Mouse (Mus musculus) T-helper 2 cell (primary cell): ENCODE measurements around the gene Bcl11b.

ENCODE experiments used
- in situ Hi-C: fragments of 300-600 bp; cut with MboI, MseI; formaldehyde crosslinking; loops from one replicate; pipeline ENCODE4 v1.15.1; 2025; ENCODE audit warnings: high pct_unique_total_duplicates

Bcl11b gene

DNA sequence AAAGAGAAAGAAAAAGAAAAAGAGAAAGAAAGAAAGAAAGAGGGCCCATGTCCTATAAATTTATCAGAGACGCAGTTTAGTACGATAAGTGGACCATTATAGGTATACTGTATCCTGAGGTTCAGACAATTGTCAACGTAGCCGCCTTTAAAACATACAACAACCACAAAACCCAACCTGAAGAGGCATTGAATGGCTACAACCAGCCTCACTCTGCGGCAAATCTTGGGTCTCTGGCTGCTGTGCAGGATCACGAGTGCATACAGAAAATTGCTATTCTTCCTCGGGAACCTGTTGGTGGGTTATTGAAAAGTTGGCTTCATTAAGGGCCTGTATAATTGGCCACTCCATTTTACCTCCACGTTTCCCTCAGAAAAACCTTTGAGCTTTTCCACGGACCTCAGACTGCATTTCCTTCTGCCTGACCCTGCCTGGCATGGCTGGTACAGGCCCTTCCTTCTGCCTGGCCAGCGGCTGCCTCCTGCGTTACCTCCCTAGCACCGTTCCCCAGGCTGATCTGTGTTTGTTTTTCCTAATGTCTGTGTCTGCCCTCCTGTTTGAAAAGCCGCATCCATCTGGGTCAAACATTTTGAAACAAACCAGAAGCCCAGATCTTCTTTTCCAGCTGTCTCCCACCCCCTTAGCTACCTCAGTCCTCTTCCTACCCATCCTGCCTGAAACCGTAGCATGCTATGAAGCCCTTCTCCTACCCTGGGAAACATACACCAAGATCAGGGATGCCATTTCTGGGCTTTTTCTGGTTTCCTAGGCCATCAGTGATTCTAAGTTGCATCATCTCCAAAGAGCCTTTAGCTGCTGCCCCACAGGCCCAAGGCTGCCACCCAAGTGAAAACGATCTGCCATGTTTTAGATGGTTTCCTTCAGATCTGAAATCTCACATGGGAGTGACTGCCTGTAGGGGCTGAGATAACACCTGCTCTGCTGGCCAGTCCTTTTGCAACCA lies 3.4 kb downstream of the Bcl11b start:
- in situ Hi-C loops = loop anchor here (5.0 to 25.0 kb wide), 2 partner anchors 637 to 873 kb away; no protein-coding TSS in a partner anchor

DNA sequence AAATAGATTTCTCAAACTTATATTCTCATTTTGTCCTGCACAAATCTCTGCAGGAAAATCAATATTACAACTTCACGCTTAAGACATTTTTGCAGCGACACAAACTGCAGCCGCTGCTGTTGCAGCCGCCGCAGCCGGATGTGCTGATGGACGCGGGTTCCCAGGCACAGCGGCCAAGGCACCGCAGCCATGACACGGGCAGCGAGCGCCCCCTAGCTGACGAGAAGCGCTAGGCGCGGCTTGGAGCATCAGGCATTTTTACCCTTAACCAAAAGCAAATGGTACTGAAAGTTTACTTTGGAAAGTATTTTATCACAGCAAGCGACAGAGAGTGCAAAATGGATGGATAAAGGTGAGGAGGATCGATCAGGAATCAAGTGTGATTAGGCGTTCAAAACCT lies 4.7 kb downstream of the Bcl11b start:
- in situ Hi-C loops = loop anchor here (5.0 to 25.0 kb wide), 2 partner anchors 639 to 871 kb away; no protein-coding TSS in a partner anchor

DNA sequence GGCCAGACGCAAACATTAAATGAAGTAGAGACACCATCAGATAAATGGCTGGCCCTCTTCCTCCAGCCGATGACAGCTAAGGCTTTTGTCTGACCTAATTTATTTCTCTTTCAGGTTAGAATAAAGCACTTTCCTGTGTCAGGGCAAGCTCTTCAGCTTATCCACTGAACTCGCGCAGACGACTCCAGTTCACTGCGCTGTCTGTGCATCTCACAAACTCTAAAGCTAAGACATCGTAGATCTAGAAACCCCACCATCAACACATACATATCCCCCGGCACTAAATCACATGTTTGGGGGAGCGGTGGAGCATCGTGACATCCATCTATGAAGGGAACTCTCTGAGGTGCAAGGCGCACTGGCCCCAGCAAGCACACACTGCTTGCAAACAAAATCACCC lies 5.5 kb downstream of the Bcl11b start:
- in situ Hi-C loops = loop anchor here (5.0 to 25.0 kb wide), 2 partner anchors 639 to 871 kb away; no protein-coding TSS in a partner anchor

DNA sequence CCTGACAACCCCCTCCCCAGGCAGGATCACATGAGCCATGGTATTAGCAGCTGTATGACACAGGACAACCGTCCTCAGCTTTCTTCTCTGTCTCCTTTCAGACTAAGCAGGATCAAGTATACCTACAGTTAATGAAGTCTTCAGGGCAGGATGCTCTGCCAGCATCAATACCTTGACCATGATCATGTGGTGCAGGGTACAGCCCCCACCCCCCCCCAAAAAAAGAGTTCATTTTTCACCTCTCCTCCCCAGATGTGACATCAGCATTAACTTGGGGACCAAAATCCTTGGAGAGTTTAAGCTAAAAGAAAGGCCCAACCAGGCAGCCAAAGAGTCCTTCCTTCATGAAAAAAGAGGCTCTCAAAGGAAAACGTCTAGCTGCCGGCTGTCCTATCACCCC lies 6.2 kb downstream of the Bcl11b start:
- in situ Hi-C loops = loop anchor here (5.0 to 25.0 kb wide), 2 partner anchors 640 to 870 kb away; no protein-coding TSS in a partner anchor

DNA sequence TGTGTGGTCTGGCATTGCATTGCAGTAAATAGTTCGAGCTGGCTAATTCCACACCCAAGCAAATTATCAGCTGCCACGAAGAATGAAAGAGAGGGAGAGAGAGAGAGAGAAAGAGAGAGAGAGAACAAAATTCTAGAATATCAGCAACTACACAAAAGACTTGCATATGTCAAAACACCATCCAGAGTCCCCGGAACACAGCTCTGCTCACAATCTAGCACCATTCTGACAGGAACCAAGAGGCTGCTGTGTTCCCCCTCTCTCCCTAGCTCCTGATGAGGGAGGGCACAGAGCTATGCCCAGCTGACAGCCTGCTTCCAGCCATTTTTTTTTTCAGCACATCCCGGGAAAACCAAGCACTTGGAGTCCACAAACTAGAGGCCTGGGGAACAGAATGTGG lies 6.6 kb downstream of the Bcl11b start:
- in situ Hi-C loops = loop anchor here (5.0 to 25.0 kb wide), 2 partner anchors 641 to 869 kb away; no protein-coding TSS in a partner anchor

DNA sequence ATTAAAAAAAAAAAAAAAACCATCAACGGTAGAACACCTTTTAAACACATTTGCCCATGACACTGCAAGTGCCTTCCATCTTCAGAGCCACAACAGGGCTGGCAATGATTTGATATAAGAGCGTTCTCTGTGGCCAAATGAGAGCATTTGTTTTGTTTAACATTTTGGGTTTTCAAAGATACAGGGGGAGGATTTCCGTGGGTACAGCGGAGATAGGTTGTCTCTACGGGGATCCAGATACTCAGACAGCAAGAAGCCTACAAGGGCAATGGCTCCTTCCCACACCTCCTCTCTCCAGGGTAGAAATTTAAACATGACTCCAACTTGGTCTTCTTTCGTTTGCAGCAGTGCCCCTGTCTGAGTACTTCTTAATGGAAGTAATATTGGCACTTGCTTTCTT lies 7.2 kb downstream of the Bcl11b start:
- in situ Hi-C loops = loop anchor here (5.0 to 25.0 kb wide), 2 partner anchors 641 to 869 kb away; no protein-coding TSS in a partner anchor

DNA sequence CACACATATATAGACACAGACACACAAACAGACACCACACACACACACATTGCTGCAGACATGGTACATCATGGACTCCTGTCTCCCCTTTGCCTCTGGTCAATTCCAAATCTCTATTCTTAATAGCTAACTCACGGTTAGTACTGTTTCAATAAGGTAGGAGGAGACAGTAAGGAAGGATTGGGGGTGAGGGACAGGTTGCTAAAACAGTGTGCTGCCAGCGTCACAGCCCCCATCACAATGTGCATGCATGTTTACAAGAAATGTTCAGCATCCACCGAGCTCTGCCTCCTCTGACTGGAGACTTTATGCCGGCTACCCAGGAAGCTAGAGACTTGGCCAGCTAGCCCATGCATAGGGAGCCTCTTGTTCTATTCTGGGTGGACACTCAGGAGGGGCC lies 9.0 kb downstream of the Bcl11b start:
- in situ Hi-C loops = loop anchor here (5.0 to 25.0 kb wide), 2 partner anchors 67 to 643 kb away; no protein-coding TSS in a partner anchor

DNA sequence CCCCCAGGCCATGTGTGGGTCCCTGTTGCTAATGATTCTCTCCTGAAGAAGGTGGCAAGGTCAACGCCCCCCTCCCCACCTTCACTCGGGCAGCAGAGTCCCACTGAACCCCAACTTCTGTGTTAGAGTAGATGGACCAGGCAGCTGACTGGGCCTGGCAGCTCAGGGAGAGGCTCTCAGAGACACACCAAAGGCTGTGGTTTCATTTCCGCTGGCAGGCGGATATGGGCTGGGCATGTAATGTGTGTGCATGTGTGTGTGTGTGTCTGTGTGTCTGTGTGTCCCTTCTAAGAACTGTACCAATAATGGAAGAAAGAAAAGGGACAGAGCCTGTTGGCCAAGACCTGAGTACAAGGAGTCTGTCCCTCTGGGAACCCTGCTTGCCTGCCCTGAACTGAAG lies 10.4 kb downstream of the Bcl11b start:
- in situ Hi-C loops = loop anchor here (5.0 to 25.0 kb wide), 2 partner anchors 66 to 644 kb away; no protein-coding TSS in a partner anchor

DNA sequence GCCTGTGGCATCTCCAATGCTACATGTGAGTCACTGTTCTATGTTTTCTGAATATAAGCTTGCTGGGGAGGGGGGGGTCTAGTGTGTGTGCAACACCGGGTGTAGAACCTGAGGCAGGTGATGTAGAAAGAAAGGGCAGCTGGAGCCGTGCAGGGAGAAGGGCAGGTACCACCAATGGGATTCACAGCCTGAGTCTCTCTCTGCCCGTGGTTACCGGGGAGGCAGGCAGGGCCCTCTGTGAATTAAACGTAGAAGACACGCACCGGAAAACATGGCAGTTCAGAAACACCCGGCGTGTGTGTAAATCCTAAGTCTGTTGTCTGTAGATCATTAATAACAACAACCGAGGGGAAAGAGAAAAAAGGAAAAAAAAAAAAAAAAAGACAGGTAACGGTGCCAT lies 12.2 kb downstream of the Bcl11b start:
- in situ Hi-C loops = loop anchor here (5.0 to 25.0 kb wide), 2 partner anchors 64 to 646 kb away; no protein-coding TSS in a partner anchor

DNA sequence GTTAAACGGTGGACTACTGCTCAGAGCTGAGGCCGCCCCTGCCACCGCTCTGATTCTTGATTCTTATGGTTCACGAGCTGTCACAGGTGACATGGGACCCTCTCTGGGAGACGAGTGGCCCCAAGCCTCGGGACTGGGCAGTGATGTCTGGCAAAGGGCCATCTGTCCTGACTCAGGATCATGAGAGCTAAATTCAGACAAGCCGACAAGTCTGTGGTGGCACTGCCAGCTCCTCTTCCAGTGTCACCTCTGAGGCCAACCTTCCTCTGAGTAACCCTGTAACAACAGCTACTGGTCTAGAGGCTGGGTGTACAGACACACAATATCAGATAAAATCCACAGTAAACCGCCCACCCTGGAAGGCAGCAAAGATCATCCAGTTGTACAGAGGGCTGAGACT lies 20.2 kb downstream of the Bcl11b start:
- in situ Hi-C loops = loop anchor here (25.0 kb wide), 1 partner anchor 654 kb away; no protein-coding TSS in a partner anchor

DNA sequence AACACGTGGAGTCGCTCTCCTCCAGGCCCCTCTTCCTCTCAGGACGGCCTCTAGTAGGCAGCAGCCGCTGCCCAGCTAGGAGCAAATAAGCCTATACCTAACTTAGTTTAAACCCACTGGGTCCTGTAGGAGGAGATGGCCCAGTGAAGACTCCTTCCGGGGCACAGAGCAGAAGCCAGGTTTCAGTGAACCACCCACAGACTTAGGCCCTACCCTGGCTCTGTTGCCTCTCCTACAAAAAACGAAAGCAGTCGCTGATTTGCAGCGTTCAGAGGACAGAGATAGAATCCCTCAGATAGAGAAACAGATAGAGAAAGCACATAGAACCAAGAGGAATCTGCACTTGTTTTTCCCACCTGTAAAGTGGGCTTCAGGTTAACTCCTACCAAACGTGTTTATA lies 21.1 kb downstream of the Bcl11b start:
- in situ Hi-C loops = loop anchor here (25.0 kb wide), 1 partner anchor 655 kb away; no protein-coding TSS in a partner anchor

DNA sequence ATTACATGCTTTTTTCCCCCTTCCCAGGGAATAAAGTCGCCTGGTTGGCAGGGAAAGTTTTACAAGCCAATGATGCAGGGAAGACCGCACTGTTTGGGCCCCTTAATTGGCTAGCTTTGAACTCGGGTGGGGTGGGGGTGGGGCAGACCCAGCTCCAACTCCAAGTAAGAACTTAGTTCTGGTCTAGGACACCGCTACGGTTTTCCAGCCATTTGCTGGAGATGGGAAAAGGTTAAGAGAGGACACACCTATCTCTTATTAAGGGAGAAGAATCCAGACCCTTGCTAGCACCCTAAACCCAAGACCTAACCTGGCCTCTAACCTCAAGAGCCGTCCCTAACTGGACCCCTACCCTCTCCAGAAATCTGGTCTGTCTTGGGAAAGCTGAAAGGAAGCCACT lies 22.2 kb downstream of the Bcl11b start:
- in situ Hi-C loops = loop anchor here (25.0 kb wide), 1 partner anchor 656 kb away; no protein-coding TSS in a partner anchor

DNA sequence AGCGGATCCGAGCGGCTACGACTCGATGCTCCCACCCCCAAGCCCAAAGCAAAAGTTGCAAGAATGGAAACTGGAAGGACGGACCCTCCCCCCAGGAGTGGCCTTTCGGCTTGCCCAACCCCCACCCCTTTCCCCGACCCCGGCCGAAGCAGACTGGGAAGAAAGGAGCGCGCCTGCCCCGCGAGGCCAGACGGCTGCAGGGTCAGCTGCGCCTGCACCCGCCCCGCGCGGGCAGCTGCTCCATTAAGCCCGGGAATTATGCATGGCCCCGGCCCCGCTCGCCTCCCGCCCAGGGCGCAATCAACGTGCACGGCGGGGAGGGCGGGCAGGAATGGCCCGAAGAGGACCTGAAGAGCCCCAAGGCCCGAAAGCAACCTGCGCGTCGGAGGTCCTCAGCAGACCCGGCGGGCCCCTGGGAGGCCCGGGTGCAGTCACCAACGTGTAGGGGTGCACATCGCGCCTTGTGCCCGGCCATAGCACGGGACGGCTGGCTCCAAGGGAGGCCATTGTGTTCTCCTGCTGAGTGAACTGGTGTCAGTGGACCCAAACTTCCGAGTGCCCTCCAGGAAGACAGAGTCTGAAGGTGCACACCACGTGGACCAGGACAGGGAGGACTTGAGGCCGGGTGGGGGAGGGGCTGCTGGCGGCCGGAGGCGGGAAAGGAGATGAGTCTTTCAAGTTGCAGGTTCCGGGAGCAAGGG lies 23.0 kb downstream of the Bcl11b start:
- in situ Hi-C loops = loop anchor here (25.0 kb wide), 1 partner anchor 657 kb away; no protein-coding TSS in a partner anchor

DNA sequence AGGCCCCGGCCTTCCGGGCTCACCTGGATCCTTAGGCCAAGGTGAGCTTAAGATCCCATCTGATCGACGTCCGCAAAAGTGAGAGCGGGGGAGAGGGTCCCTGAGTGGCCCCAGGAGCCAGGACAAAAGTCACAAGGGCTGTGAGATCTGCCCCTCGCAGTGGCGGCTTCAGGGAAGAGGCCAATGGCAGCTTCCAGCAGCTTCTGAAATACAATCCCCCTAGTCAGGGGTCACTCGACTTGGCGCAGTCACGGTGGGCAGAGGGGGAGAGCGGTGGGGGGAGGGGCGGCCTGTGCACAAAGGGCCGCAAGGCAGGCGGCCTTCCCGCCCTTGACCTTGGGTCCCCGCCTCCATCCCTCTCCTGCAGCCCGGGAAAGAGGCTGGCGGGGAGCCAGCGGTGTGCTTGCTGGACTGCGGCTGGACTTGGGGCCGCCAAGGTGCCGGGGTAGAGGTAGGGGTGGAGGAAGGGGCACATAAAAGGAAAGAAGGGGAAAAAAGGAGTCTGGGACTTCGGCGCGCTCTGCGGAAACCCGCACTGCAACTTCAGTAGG lies 23.6 kb downstream of the Bcl11b start:
- in situ Hi-C loops = loop anchor here (25.0 kb wide), 1 partner anchor 658 kb away; no protein-coding TSS in a partner anchor

DNA sequence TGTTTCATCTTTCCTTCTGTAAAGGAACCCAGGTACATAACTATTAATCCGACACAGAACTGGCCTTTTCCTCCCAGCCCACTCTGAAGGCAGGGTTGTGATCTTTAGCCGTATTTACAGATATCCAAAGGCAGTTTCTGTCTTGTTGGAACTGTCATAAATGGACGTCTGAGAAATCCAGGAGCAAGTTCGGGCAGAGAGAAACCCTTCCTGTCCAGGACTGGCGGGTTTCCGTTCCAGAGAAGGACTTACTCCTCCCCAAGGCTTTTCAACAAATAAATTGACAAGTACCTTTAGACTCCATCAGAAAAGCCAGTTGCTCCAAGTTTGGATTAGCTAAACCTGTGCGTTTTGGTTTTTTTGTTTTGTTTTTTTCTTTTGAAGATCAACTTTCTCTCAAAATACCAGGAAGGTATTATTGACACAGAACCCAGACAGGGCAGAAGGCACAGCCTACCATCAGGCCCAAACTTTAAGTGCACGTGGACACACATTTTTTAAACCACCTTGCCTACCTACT lies 24.6 kb downstream of the Bcl11b start:
- in situ Hi-C loops = loop anchor here (25.0 kb wide), 1 partner anchor 659 kb away; no protein-coding TSS in a partner anchor

DNA sequence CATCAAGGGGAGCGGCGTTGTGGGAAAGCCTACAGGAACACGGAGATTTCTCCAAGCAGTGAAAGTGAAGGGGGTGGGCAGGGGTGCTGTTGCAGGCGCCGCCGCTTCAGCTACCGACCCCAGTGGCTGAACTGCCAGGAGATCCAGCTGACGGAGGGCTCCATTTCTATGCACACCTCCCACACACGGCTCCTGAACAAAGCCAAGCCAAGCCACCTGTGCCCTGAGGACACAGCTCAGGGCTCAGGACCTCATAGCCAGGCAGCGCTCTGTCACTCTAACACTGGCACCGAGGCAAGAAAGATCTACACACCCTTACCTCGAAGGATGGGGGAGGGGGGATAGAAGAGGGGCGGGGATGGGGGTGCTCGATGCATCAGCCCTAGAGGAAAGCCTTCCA lies 25.3 kb downstream of the Bcl11b start:
- in situ Hi-C loops = loop anchor here (25.0 kb wide), 1 partner anchor 659 kb away; no protein-coding TSS in a partner anchor

DNA sequence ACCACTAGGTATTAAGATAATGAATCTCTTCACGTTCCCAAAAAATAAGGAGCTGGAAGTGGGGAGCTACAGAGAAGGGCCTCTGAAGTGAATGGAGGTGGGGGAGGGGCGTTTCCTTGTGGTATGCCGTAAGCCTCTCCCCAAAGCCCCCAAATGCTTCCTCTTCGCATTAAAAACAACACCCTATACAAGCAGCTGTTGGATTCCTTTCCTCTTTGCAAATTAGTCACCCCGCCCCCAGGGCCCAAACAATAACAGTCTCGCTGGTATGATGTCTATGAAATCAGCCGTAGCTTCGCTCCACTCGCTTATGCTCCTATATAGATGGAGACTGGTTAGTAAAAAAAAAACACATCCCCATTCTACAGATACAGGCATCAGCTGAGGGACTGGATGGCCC lies 25.9 kb downstream of the Bcl11b start:
- in situ Hi-C loops = loop anchor here (25.0 kb wide), 1 partner anchor 660 kb away; no protein-coding TSS in a partner anchor

DNA sequence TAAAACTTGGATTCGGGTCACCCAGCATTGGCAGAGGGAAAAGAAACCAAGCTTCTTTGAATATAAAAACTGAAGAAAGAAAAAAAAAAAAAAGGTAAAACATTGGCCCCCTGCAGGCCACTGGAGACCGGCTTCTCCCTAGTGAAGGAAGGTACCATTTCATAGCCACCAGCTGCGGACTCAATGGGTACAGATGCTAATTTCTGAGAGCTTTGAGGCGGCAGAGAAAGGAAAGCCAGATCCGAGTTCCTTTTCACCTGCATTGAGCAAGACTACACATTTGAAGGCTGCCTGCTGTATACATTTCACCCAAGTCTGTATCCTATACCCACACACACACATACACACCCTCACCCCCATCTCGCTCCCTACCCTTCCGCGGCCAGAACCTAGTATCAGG lies 26.3 kb downstream of the Bcl11b start:
- in situ Hi-C loops = loop anchor here (25.0 kb wide), 1 partner anchor 660 kb away; no protein-coding TSS in a partner anchor

DNA sequence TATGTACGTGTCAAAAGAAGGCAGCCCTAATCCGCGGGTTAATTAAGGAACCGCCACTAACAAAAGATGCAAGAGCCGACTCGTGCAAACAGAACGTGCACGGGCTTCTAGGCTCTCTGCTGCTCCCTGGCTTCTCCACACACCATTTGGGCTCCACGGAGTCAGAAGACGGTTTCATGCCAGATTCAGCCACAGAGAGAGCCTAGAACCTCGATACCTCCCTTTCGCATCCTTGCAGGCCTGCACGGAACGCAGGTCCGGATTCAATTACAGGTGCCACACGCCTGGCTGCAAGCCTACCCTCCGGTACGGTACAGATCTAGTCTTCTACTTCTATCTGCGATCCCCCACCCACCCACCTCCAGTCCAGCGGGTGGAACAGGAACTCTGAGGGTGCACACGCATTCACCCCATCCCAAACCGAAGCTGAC lies 26.8 kb downstream of the Bcl11b start:
- in situ Hi-C loops = loop anchor here (25.0 kb wide), 1 partner anchor 661 kb away; no protein-coding TSS in a partner anchor

DNA sequence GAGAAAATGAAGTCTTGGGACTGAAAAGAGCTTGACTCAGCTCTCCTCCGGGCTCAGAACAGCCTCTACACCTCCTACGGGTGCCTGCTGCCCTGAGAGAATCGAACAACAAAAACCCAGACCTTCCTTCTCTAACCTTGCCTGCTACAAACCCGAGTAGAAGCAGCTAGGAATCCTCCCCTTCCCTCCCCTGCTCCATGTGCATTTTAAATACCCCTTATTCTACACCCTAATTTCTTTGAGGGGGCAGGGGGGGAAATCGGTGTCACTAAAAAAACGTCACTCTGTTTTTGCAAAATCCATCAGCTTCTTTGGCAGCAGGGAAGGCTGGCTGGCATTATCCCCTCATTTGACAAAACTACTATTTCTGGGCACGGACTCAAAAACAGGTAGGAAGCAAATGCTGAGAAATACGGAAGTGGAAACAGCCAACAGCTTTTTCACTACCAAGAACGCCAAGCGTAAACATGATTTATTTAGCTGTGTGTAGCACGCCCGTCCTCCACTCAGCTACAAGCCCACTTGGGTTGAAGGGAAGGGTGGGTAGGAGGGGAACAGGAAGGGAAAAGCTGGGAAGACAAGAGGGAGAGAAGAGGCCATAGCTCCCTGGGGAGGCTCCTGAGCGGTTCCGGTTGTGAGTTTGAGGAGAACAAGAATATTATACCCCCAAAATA lies 27.4 kb downstream of the Bcl11b start:
- in situ Hi-C loops = loop anchor here (25.0 kb wide), 1 partner anchor 661 kb away; no protein-coding TSS in a partner anchor
